Mouse (Mus musculus): ENCODE measurements around the gene Olfr867. TPM values are rescaled to one million over a fixed set of nuclear protein-coding genes. Genes with fewer than 3 reads are reported as not detected.

Gene Olfr867
- polyA plus RNA-seq (2012; fragmentation: generic; extraction: Trizol), result not detected

GRCm38 (mm10) chr9:20057462-20057861 is at the start of gene Olfr867:
Olfr867 (minus strand) TSS chr9:20057562.
- H3K79me2 ChIP-seq (ENCODE audit: control insufficient read depth, insufficient read depth), result no peaks in the 10 kb centered on the region
- H3K36me3 ChIP-seq (ENCODE audit: control insufficient read depth, insufficient read depth), result no peaks in the 10 kb centered on the region
- no peaks in the 10 kb centered on the region for H3K27me3 ChIP-seq (ENCODE audit: control insufficient read depth, insufficient read depth, insufficient read length)
- no peak within 1 kb of the TSS for H3K4me2 ChIP-seq (ENCODE audit: low read depth)
- TF ChIP-seq USF1 (IDR thresholded peaks at IDR 0.05; ENCODE audit: low read depth) (no peak), MYOG (IDR thresholded peaks at IDR 0.05; ENCODE audit: control insufficient read depth in 1 of 3, insufficient read depth in 1 of 3, insufficient read length in 2 of 3, low read depth in 2 of 3) (no peak), TCF12 (IDR thresholded peaks at IDR 0.05; ENCODE audit: insufficient read depth, poor library complexity, severe bottlenecking) (no peak)
- no peak within 1 kb of the TSS for H3K4me3 ChIP-seq
- H3ac ChIP-seq (ENCODE audit: control insufficient read depth, insufficient read length), result no peak within 1 kb of the TSS

- no peak for TF ChIP-seq MYOD1 (IDR thresholded peaks at IDR 0.05; ENCODE audit: control insufficient read depth in 1 of 3, insufficient read length in 2 of 3, low read depth in 2 of 3)
- TF ChIP-seq CEBPB (IDR thresholded peaks at IDR 0.05; ENCODE audit: insufficient read depth, poor library complexity, severe bottlenecking), result no peak
- TF ChIP-seq MYOG (IDR thresholded peaks at IDR 0.05; ENCODE audit: control insufficient read depth in 1 of 3, insufficient read depth in 1 of 3, insufficient read length in 2 of 3, low read depth in 2 of 3), result no peak
- no peak for TF ChIP-seq REST (IDR thresholded peaks at IDR 0.05; ENCODE audit: insufficient read depth, insufficient read length)
- TF ChIP-seq TCF3 (IDR thresholded peaks at IDR 0.05; ENCODE audit: insufficient read length, low read depth), result no peak
- no peak for TF ChIP-seq POLR2A (IDR thresholded peaks at IDR 0.05; ENCODE audit: insufficient read length, low read depth)
- no peak for TF ChIP-seq E2F4 (IDR thresholded peaks at IDR 0.05; ENCODE audit: insufficient read depth)
- TF ChIP-seq SRF (IDR thresholded peaks at IDR 0.05; ENCODE audit: control insufficient read depth, insufficient read length, low read depth), result no peak
- TF ChIP-seq USF1 (IDR thresholded peaks at IDR 0.05; ENCODE audit: low read depth), result no peak
- no peak for TF ChIP-seq TCF12 (IDR thresholded peaks at IDR 0.05; ENCODE audit: insufficient read depth, poor library complexity, severe bottlenecking)
- TF ChIP-seq MAX (IDR thresholded peaks at IDR 0.05; ENCODE audit: low read depth), result no peak
- no peak for TF ChIP-seq POLR2AphosphoS2 (IDR thresholded peaks at IDR 0.05; ENCODE audit: insufficient read length, low read depth)
- no peaks in the 10 kb centered on the region for H3K36me3 ChIP-seq (ENCODE audit: control insufficient read depth, insufficient read depth)
- H3ac ChIP-seq (ENCODE audit: control insufficient read depth, insufficient read length), result no peak within 1 kb of the TSS
- H3K4me3 ChIP-seq, result no peak within 1 kb of the TSS
- H3K79me2 ChIP-seq (ENCODE audit: control insufficient read depth, insufficient read depth), result no peaks in the 10 kb centered on the region
- H3K4me2 ChIP-seq (ENCODE audit: low read depth), result no peak within 1 kb of the TSS
- H3K27me3 ChIP-seq (ENCODE audit: control insufficient read depth, insufficient read depth, insufficient read length), result no peaks in the 10 kb centered on the region
Observed at GRCm38 (mm10) chr9:20098326-20098725, 41.0 kb upstream of the Olfr867 start, which contains the start of gene Olfr868. Olfr868 (plus strand) TSS chr9:20098626.

- no peak overlapping the region for H3K4me3 ChIP-seq
- TF ChIP-seq POLR2AphosphoS2 (IDR thresholded peaks at IDR 0.05; ENCODE audit: insufficient read length, low read depth), result no peak
- TF ChIP-seq USF1 (IDR thresholded peaks at IDR 0.05; ENCODE audit: low read depth), result no peak
- TF ChIP-seq MYOG (IDR thresholded peaks at IDR 0.05; ENCODE audit: control insufficient read depth in 1 of 3, insufficient read depth in 1 of 3, insufficient read length in 2 of 3, low read depth in 2 of 3), result no peak
- no peak for TF ChIP-seq E2F4 (IDR thresholded peaks at IDR 0.05; ENCODE audit: insufficient read depth)
- TF ChIP-seq POLR2A (IDR thresholded peaks at IDR 0.05; ENCODE audit: insufficient read length, low read depth), result no peak
- no peak for TF ChIP-seq SRF (IDR thresholded peaks at IDR 0.05; ENCODE audit: control insufficient read depth, insufficient read length, low read depth)
- no peak for TF ChIP-seq TCF12 (IDR thresholded peaks at IDR 0.05; ENCODE audit: insufficient read depth, poor library complexity, severe bottlenecking)
- no peak for TF ChIP-seq REST (IDR thresholded peaks at IDR 0.05; ENCODE audit: insufficient read depth, insufficient read length)
- TF ChIP-seq TCF3 (IDR thresholded peaks at IDR 0.05; ENCODE audit: insufficient read length, low read depth), result no peak
- no peak for TF ChIP-seq MAX (IDR thresholded peaks at IDR 0.05; ENCODE audit: low read depth)
- no peak for TF ChIP-seq CEBPB (IDR thresholded peaks at IDR 0.05; ENCODE audit: insufficient read depth, poor library complexity, severe bottlenecking)
- TF ChIP-seq MYOD1 (IDR thresholded peaks at IDR 0.05; ENCODE audit: control insufficient read depth in 1 of 3, insufficient read length in 2 of 3, low read depth in 2 of 3), result no peak
- no peaks in the 10 kb centered on the region for H3K36me3 ChIP-seq (ENCODE audit: control insufficient read depth, insufficient read depth)
- no peaks in the 10 kb centered on the region for H3K27me3 ChIP-seq (ENCODE audit: control insufficient read depth, insufficient read depth, insufficient read length)
- H3K79me2 ChIP-seq (ENCODE audit: control insufficient read depth, insufficient read depth), result no peaks in the 10 kb centered on the region
- H3K4me2 ChIP-seq (ENCODE audit: low read depth), result no peak overlapping the region
- no peak overlapping the region for H3ac ChIP-seq (ENCODE audit: control insufficient read depth, insufficient read length)
Observed at GRCm38 (mm10) chr9:20073523-20074177, 16.3 kb upstream of the Olfr867 start.

- Histone ChIP-seq H3K79me2 (ENCODE audit: control insufficient read depth, insufficient read depth) (no peaks in the 10 kb centered on the region), H3K36me3 (ENCODE audit: control insufficient read depth, insufficient read depth) (no peaks in the 10 kb centered on the region), H3K4me2 (ENCODE audit: low read depth) (no peak overlapping the region), H3K27me3 (ENCODE audit: control insufficient read depth, insufficient read depth, insufficient read length) (no peaks in the 10 kb centered on the region), H3K4me3 (no peak overlapping the region), H3ac (ENCODE audit: control insufficient read depth, insufficient read length) (no peak overlapping the region)
- TF ChIP-seq TCF12 (IDR thresholded peaks at IDR 0.05; ENCODE audit: insufficient read depth, poor library complexity, severe bottlenecking) (no peak), MAX (IDR thresholded peaks at IDR 0.05; ENCODE audit: low read depth) (no peak), MYOG (IDR thresholded peaks at IDR 0.05; ENCODE audit: control insufficient read depth in 1 of 3, insufficient read depth in 1 of 3, insufficient read length in 2 of 3, low read depth in 2 of 3) (no peak), CEBPB (IDR thresholded peaks at IDR 0.05; ENCODE audit: insufficient read depth, poor library complexity, severe bottlenecking) (no peak), SRF (IDR thresholded peaks at IDR 0.05; ENCODE audit: control insufficient read depth, insufficient read length, low read depth) (no peak), POLR2AphosphoS2 (IDR thresholded peaks at IDR 0.05; ENCODE audit: insufficient read length, low read depth) (no peak), TCF3 (IDR thresholded peaks at IDR 0.05; ENCODE audit: insufficient read length, low read depth) (no peak), POLR2A (IDR thresholded peaks at IDR 0.05; ENCODE audit: insufficient read length, low read depth) (no peak), REST (IDR thresholded peaks at IDR 0.05; ENCODE audit: insufficient read depth, insufficient read length) (no peak), E2F4 (IDR thresholded peaks at IDR 0.05; ENCODE audit: insufficient read depth) (no peak), USF1 (IDR thresholded peaks at IDR 0.05; ENCODE audit: low read depth) (no peak), MYOD1 (IDR thresholded peaks at IDR 0.05; ENCODE audit: control insufficient read depth in 1 of 3, insufficient read length in 2 of 3, low read depth in 2 of 3) (no peak)
Observed at GRCm38 (mm10) chr9:20071291-20071690, 13.9 kb upstream of the Olfr867 start.

Data from myocyte (in vitro differentiated cells).